Mouse (Mus musculus) CH12.LX (cell line): ENCODE measurements at regions not wholly inside any gene's neighbourhood (a gene's known extent, or its start where the extent isn't known, plus 50 kb on each side); places are given as distances from the start of the nearest gene placed in this dataset.

ENCODE experiments used
- CTCF ChIP-seq, 2 experiments: IDR thresholded peaks in 1 of 2; conservative IDR thresholded peaks in 1 of 2; 2 replicates each; pipeline ENCODE4 v1.5.1; 2011 to 2012; ENCODE audit warnings: low read depth in 2 of 2, low read length in 2 of 2, improper control_type of control experiment in 1 of 2, inconsistent platforms in 1 of 2, mild to moderate bottlenecking in 1 of 2, moderate library complexity in 1 of 2
- MAFK ChIP-seq: IDR thresholded peaks from 2 replicates; pipeline ENCODE4 v1.6.1; 2011; ENCODE audit warnings: low read length, improper control_type of control experiment; ENCODE audit not compliant: insufficient replicate concordance
- MXI1 ChIP-seq: IDR thresholded peaks from 2 replicates; pipeline ENCODE4 v1.6.1; 2011; ENCODE audit warnings: mild to moderate bottlenecking, low read depth, low read length, improper control_type of control experiment
- NRF1 ChIP-seq: IDR thresholded peaks from 2 replicates; pipeline ENCODE4 v1.6.1; 2014; ENCODE audit warnings: low read depth, mild to moderate bottlenecking, inconsistent platforms, low read length, improper control_type of control experiment, moderate library complexity
- POLR2A ChIP-seq: IDR thresholded peaks from 2 replicates; pipeline ENCODE4 v1.6.1; 2011; ENCODE audit warnings: low read depth, mild to moderate bottlenecking, improper control_type of control experiment, low read length
- POLR2AphosphoS2 ChIP-seq: IDR thresholded peaks from 2 replicates; pipeline ENCODE4 v1.6.1; 2011; ENCODE audit warnings: low read depth, low read length, improper control_type of control experiment
- USF1 ChIP-seq: IDR thresholded peaks from 2 replicates; pipeline ENCODE4 v1.6.1; 2014; ENCODE audit warnings: low read depth, mild to moderate bottlenecking, inconsistent platforms, low read length, improper control_type of control experiment

- TF ChIP-seq NRF1: no peak
- TF ChIP-seq MXI1: no peak
- no peak for TF ChIP-seq CTCF (conservative IDR thresholded peaks at IDR 0.05 in 1 of 2, IDR thresholded peaks at IDR 0.05 in 1 of 2; ENCODE audit: low read depth in 2 of 2, low read length in 2 of 2)
- TF ChIP-seq USF1: no peak
- TF ChIP-seq POLR2AphosphoS2: no peak
- TF ChIP-seq MAFK: no peak
- no peak for TF ChIP-seq POLR2A
Measured at GRCm38 (mm10) chrX:11486588-11486987, 159.0 kb downstream of the H2al1j start.
